Mouse (Mus musculus): ENCODE data around the gene Clec1b. TPM values are rescaled to one million over a fixed set of nuclear protein-coding genes. Genes with fewer than 3 reads are reported as not detected.

Gene Clec1b
- polyA plus RNA-seq (2015; fragmentation: Nextera tagmentation; extraction: Ambion mirVana) = 1.5 and 1.8 TPM in 2 replicates

GRCm38 (mm10) chr6:129396997-129397396 is at the start of gene Clec1b:
TSS of gene Clec1b (plus strand) at chr6:129397297.
- no peak within 1 kb of the TSS for H3K4me2 ChIP-seq (replicated peaks)
- H3K9ac ChIP-seq (replicated peaks) = no peak within 1 kb of the TSS
- no peaks in the 10 kb centered on the region for H3K9me3 ChIP-seq
- H3K4me3 ChIP-seq = no peak within 1 kb of the TSS
- ATAC-seq (replicated peaks) = no peak
- 92% methylated on average over 8 of the region's 8 CpGs for WGBS
- no peaks in the 10 kb centered on the region for H3K27me3 ChIP-seq
- no peak within 1 kb of the TSS for H3K27ac ChIP-seq (replicated peaks)
- no peaks in the 10 kb centered on the region for H3K4me1 ChIP-seq
- H3K36me3 ChIP-seq = no peaks in the 10 kb centered on the region

GRCm38 (mm10) chr6:129349524-129350352 is 47.4 kb upstream of the Clec1b start:
- H3K4me1 ChIP-seq = no peaks in the 10 kb centered on the region
- no peak overlapping the region for H3K9ac ChIP-seq (replicated peaks)
- no peak overlapping the region for H3K27ac ChIP-seq (replicated peaks)
- H3K9me3 ChIP-seq = no peaks in the 10 kb centered on the region
- H3K4me2 ChIP-seq (replicated peaks) = no peak overlapping the region
- WGBS = 55% methylated on average over 4 of the region's 4 CpGs
- no peak overlapping the region for H3K4me3 ChIP-seq
- H3K27me3 ChIP-seq = no peaks in the 10 kb centered on the region
- no peaks in the 10 kb centered on the region for H3K36me3 ChIP-seq
- ATAC-seq (replicated peaks) = no peak

GRCm38 (mm10) chr6:129351091-129351490 is 46.0 kb upstream of the Clec1b start:
- Histone ChIP-seq H3K9me3 (no peaks in the 10 kb centered on the region), H3K27ac (replicated peaks) (no peak overlapping the region), H3K27me3 (no peaks in the 10 kb centered on the region), H3K9ac (replicated peaks) (no peak overlapping the region), H3K4me3 (no peak overlapping the region), H3K4me2 (replicated peaks) (no peak overlapping the region), H3K36me3 (no peaks in the 10 kb centered on the region), H3K4me1 (no peaks in the 10 kb centered on the region)
- no peak for ATAC-seq (replicated peaks)
- 94% methylated on average over 3 of the region's 3 CpGs for WGBS

GRCm38 (mm10) chr6:129355774-129356173 is 41.3 kb upstream of the Clec1b start:
- H3K36me3 ChIP-seq = no peaks in the 10 kb centered on the region
- no peaks in the 10 kb centered on the region for H3K9me3 ChIP-seq
- no peak for ATAC-seq (replicated peaks)
- H3K9ac ChIP-seq (replicated peaks) = no peak overlapping the region
- H3K27ac ChIP-seq (replicated peaks) = no peak overlapping the region
- 95% methylated on average over 2 of the region's 2 CpGs for WGBS
- H3K27me3 ChIP-seq = no peaks in the 10 kb centered on the region
- H3K4me1 ChIP-seq = no peaks in the 10 kb centered on the region
- no peak overlapping the region for H3K4me2 ChIP-seq (replicated peaks)
- no peak overlapping the region for H3K4me3 ChIP-seq

GRCm38 (mm10) chr6:129356430-129356829 is 40.7 kb upstream of the Clec1b start:
- H3K36me3 ChIP-seq = no peaks in the 10 kb centered on the region

GRCm38 (mm10) chr6:129359515-129359914 is 37.6 kb upstream of the Clec1b start:
- no peak for ATAC-seq (replicated peaks)
- Histone ChIP-seq H3K4me1 (no peaks in the 10 kb centered on the region), H3K9me3 (no peaks in the 10 kb centered on the region), H3K27me3 (no peaks in the 10 kb centered on the region), H3K9ac (replicated peaks) (no peak overlapping the region), H3K27ac (replicated peaks) (no peak overlapping the region), H3K4me2 (replicated peaks) (no peak overlapping the region), H3K36me3 (no peaks in the 10 kb centered on the region), H3K4me3 (no peak overlapping the region)
- 90% methylated on average over 2 of the region's 2 CpGs for WGBS

More at GRCm38 (mm10) chr6:129356430-129356829, 40.7 kb upstream of the Clec1b start:
- no peak overlapping the region for H3K27ac ChIP-seq (replicated peaks)
- no peaks in the 10 kb centered on the region for H3K27me3 ChIP-seq
- ATAC-seq (replicated peaks) = no peak
- H3K4me1 ChIP-seq = no peaks in the 10 kb centered on the region
- H3K9ac ChIP-seq (replicated peaks) = no peak overlapping the region
- H3K4me3 ChIP-seq = no peak overlapping the region
- no peak overlapping the region for H3K4me2 ChIP-seq (replicated peaks)
- no peaks in the 10 kb centered on the region for H3K9me3 ChIP-seq

- no peak for ATAC-seq (replicated peaks)
- WGBS = 38% methylated on average over 1 of the region's 1 CpGs
- Histone ChIP-seq H3K4me1 (no peaks in the 10 kb centered on the region), H3K4me3 (no peak overlapping the region), H3K36me3 (no peaks in the 10 kb centered on the region), H3K27me3 (no peaks in the 10 kb centered on the region), H3K9ac (replicated peaks) (no peak overlapping the region), H3K9me3 (no peaks in the 10 kb centered on the region), H3K27ac (replicated peaks) (no peak overlapping the region), H3K4me2 (replicated peaks) (no peak overlapping the region)
Observed at GRCm38 (mm10) chr6:129363942-129364341, 33.2 kb upstream of the Clec1b start.

- peak; percentile 61; the same call in 1 of the 2 replicates for ATAC-seq (replicated peaks)
- no peaks in the 10 kb centered on the region for H3K27me3 ChIP-seq
- H3K36me3 ChIP-seq = no peaks in the 10 kb centered on the region
- WGBS = 19% methylated on average over 6 of the region's 6 CpGs
- no peak overlapping the region for H3K4me2 ChIP-seq (replicated peaks)
- no peaks in the 10 kb centered on the region for H3K4me1 ChIP-seq
- no peak overlapping the region for H3K27ac ChIP-seq (replicated peaks)
- no peaks in the 10 kb centered on the region for H3K9me3 ChIP-seq
- no peak overlapping the region for H3K9ac ChIP-seq (replicated peaks)
- no peak overlapping the region for H3K4me3 ChIP-seq
Observed at GRCm38 (mm10) chr6:129365959-129366359, 31.1 kb upstream of the Clec1b start.

- 77% methylated on average over 7 of the region's 7 CpGs for WGBS
- H3K27me3 ChIP-seq = no peaks in the 10 kb centered on the region
- H3K4me3 ChIP-seq = no peak overlapping the region
- H3K9ac ChIP-seq (replicated peaks) = no peak overlapping the region
- no peaks in the 10 kb centered on the region for H3K9me3 ChIP-seq
- H3K27ac ChIP-seq (replicated peaks) = no peak overlapping the region
- H3K4me1 ChIP-seq = no peaks in the 10 kb centered on the region
- no peaks in the 10 kb centered on the region for H3K36me3 ChIP-seq
- no peak for ATAC-seq (replicated peaks)
- no peak overlapping the region for H3K4me2 ChIP-seq (replicated peaks)
Observed at GRCm38 (mm10) chr6:129369374-129370132, 27.5 kb upstream of the Clec1b start.

- Histone ChIP-seq H3K27me3 (no peaks in the 10 kb centered on the region), H3K9me3 (no peaks in the 10 kb centered on the region)
- WGBS = 97% methylated on average over 2 of the region's 2 CpGs
Observed at GRCm38 (mm10) chr6:129374937-129375471, 22.1 kb upstream of the Clec1b start.

GRCm38 (mm10) chr6:129380454-129380853 is 16.6 kb upstream of the Clec1b start:
- Histone ChIP-seq H3K4me3 (no peak overlapping the region), H3K4me2 (replicated peaks) (no peak overlapping the region), H3K4me1 (no peaks in the 10 kb centered on the region), H3K27me3 (no peaks in the 10 kb centered on the region), H3K9ac (replicated peaks) (no peak overlapping the region), H3K27ac (replicated peaks) (no peak overlapping the region), H3K36me3 (no peaks in the 10 kb centered on the region), H3K9me3 (no peaks in the 10 kb centered on the region)
- WGBS = 51% methylated on average over 4 of the region's 4 CpGs
- ATAC-seq (replicated peaks) = no peak

More at GRCm38 (mm10) chr6:129374937-129375471, 22.1 kb upstream of the Clec1b start:
- Histone ChIP-seq H3K4me2 (replicated peaks) (no peak overlapping the region), H3K4me1 (no peaks in the 10 kb centered on the region), H3K36me3 (no peaks in the 10 kb centered on the region), H3K9ac (replicated peaks) (no peak overlapping the region), H3K27ac (replicated peaks) (no peak overlapping the region), H3K4me3 (no peak overlapping the region)
- ATAC-seq (replicated peaks) = no peak

GRCm38 (mm10) chr6:129381736-129382135 is 15.4 kb upstream of the Clec1b start:
- Histone ChIP-seq H3K27me3 (no peaks in the 10 kb centered on the region), H3K36me3 (no peaks in the 10 kb centered on the region), H3K4me2 (replicated peaks) (no peak overlapping the region), H3K4me3 (no peak overlapping the region), H3K9ac (replicated peaks) (no peak overlapping the region), H3K27ac (replicated peaks) (no peak overlapping the region), H3K9me3 (no peaks in the 10 kb centered on the region), H3K4me1 (no peaks in the 10 kb centered on the region)
- ATAC-seq (replicated peaks) = no peak
- 74% methylated on average over 1 of the region's 1 CpGs for WGBS
